Mouse (Mus musculus) adrenal gland, postnatal 14 days (tissue): ENCODE results near the gene Hp. TPM values are rescaled to one million over a fixed set of nuclear protein-coding genes. Genes with fewer than 3 reads are reported as not detected.

Experiments
- DNase-seq: peaks from one replicate; pipeline ENCODE4 v3.0.0; 2021; ENCODE audit warnings: mixed read lengths
- total RNA-seq: library from RNA; stranded (reverse); gene quantifications from 2 replicates; pipeline ENCODE4 v1.2.3, GENCODE M21; 2021

Gene Hp
- total RNA-seq, 1 experiment from 2014 or later: 578 TPM

- no peak for DNase-seq
These were observed 14.2 kb downstream of the Hp start for GRCm38 (mm10) chr8:109564766-109565165.

GRCm38 (mm10) chr8:109563881-109564280 is 15.1 kb downstream of the Hp start:
- no peak for DNase-seq

- peak; percentile 32 for DNase-seq
These were observed 27.3 kb downstream of the Hp start for GRCm38 (mm10) chr8:109551663-109552062.

GRCm38 (mm10) chr8:109544049-109544448 is 34.9 kb downstream of the Hp start:
- no peak for DNase-seq

- no peak for DNase-seq
These were observed 36.0 kb downstream of the Hp start for GRCm38 (mm10) chr8:109542748-109543519.

- DNase-seq: no peak
These were observed 36.8 kb downstream of the Hp start for GRCm38 (mm10) chr8:109542165-109542564.

GRCm38 (mm10) chr8:109536703-109537102 is 42.3 kb downstream of the Hp start:
- peak; percentile 85 for DNase-seq

GRCm38 (mm10) chr8:109535140-109535990 is 43.6 kb downstream of the Hp start:
- DNase-seq: peak; percentile 51

Other genes with a start within 250 kb of the Hp start
- gene Pmfbp1, start 85.1 kb downstream of the Hp start, total RNA-seq: not detected in 2 replicates
- gene Dhx38, start 13.3 kb downstream of the Hp start, total RNA-seq: 24.9 and 27.2 TPM in 2 replicates
- gene Txnl4b, start 13.3 kb downstream of the Hp start, total RNA-seq: 10.9 and 11.0 TPM in 2 replicates
- 22.7 and 23.9 TPM in 2 replicates for gene Dhodh, start 29.5 kb upstream of the Hp start, total RNA-seq
- gene Pkd1l3, start 35.3 kb upstream of the Hp start, total RNA-seq: 0.11 and 0.15 TPM in 2 replicates
- 75.4 and 85.1 TPM in 2 replicates for gene Ist1, start 114.1 kb upstream of the Hp start, total RNA-seq
- 10.9 and 13.4 TPM in 2 replicates for gene Zfp821, start 126.4 kb upstream of the Hp start, total RNA-seq
- 41.2 and 47.6 TPM in 2 replicates for gene Atxn1l, start 158.6 kb upstream of the Hp start, total RNA-seq
- gene Ap1g1, start 199.4 kb upstream of the Hp start, total RNA-seq: 80.0 and 81.2 TPM in 2 replicates